Mouse (Mus musculus): ENCODE results near the gene Gm10134.

Gm10134 gene

GRCm38 (mm10) chr2:28532938-28533771, 27.3 kb downstream of the Gm10134 start:
- peak; percentile 78 to 85 for DNase-seq

- peak in 1 of 2 experiments; percentile 45 for DNase-seq
Observed at GRCm38 (mm10) chr2:28533901-28534435, 28.1 kb downstream of the Gm10134 start.

DNA sequence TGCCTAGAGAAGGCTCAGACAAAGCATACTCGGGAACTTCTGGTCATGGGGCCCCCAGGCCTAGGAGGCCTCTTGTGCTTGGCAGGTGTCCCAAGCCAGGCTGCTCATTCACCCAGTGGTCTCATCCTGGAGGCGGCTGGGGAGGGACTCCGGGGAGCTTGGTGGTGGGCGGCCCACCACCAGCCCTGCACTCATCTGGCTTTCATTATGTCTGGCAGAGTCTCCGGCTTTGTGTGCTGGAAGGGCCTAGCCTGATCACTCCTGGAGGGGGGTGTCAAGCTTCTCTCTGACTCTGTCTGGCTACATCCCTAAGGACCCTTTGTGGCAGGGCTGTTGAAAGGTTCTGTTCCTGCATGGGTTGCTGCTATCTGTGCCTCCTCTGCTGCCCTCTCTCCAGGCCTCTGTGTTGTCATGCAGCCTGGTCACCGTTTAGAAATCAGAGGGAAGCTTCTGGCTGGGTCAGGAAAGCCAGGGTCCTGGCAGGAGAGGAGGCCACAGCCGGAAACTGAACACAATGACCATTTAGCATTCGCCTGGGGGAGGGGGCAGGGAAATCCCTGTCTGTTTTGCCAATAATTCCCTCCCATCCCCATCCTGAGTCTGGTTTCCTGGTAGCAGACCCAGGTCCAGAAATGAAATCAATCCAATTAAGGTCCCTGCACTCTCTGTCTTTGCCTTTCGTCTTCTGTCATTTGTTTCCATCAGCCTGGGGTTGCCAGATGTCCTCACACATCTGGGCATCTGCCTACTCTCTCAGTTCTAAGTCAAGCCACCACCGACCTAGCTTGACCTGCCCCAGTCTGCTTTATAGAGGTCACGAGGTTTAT, 28.8 kb downstream of the Gm10134 start:
- no peak for DNase-seq

GRCm38 (mm10) chr2:28535263-28535540, 29.3 kb downstream of the Gm10134 start:
- DNase-seq = peak; percentile 78 to 79

GRCm38 (mm10) chr2:28535650-28536049, 29.8 kb downstream of the Gm10134 start:
- DNase-seq = peak; percentile 83

- peak in 1 of 2 experiments; percentile 37 for DNase-seq
Observed at GRCm38 (mm10) chr2:28536166-28536565, 30.3 kb downstream of the Gm10134 start.

- DNase-seq = peak in 1 of 2 experiments; percentile 46
Observed at GRCm38 (mm10) chr2:28536766-28537633, 31.1 kb downstream of the Gm10134 start.

GRCm38 (mm10) chr2:28537634-28537920, 31.7 kb downstream of the Gm10134 start:
- no peak for DNase-seq

DNA sequence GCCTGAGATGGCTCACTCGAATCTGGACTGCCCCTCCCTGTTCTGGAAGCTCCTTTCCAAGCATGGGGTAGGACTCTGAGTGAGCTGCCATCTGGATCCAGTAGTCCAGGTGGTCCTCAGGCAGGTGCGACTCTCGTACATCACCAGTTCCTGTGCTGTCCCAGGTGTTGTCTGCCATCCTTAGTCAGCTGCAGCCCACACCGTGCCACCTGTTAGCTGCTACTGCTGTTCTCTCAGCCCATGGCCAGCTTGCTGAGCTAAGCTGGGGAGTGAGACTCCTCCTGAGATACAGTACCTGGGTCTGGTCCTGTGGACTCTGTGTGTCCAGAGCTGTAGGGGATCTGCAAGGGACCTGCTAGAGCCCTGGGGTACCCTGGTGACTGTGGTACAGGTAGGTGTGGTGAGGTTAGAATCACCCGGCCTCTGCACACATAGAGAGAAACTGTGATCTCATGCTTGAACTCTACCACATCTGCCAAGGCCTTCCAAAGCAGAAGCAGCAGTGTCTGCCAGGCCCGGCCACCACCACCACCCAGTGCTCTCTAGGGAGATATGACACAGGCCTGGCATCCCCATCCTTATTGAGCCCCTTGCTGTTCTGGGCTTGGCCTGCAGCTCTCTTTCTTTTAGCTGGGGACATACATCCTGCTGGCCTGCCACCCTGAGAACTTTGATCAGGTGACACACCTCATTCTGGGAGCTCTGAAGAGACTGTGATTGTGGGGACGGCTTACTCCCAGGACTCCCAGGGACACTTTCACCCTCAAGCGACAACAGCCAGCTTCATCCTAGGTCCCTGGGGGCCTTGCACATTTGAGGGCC, 32.3 kb downstream of the Gm10134 start:
- no peak for DNase-seq

- peak in 1 of 2 experiments; percentile 37 for DNase-seq
Observed at GRCm38 (mm10) chr2:28538817-28539128, 32.9 kb downstream of the Gm10134 start.

- DNase-seq = peak in 1 of 2 experiments; percentile 40
Observed at GRCm38 (mm10) chr2:28539206-28539605, 33.3 kb downstream of the Gm10134 start.

DNA sequence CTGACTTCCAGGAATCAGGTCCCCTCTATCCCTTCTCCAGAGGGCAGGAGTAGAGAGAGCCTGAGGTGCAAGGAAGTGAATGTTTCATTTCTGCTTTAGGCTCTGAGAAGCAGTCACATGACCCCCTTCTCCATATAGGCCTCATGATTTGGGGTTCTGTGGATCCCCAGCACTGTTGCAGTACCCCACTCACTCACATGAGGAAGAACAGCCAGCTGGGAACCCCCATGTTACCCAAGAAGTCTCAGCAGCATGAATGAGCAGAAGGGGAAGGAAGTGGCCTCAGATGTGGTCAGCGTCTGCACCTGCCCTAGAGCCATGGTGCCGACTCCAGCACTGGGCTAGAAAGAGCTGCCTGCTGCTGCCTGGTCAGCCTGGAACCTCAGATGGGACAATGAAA, 34.1 kb downstream of the Gm10134 start:
- DNase-seq = no peak

DNA sequence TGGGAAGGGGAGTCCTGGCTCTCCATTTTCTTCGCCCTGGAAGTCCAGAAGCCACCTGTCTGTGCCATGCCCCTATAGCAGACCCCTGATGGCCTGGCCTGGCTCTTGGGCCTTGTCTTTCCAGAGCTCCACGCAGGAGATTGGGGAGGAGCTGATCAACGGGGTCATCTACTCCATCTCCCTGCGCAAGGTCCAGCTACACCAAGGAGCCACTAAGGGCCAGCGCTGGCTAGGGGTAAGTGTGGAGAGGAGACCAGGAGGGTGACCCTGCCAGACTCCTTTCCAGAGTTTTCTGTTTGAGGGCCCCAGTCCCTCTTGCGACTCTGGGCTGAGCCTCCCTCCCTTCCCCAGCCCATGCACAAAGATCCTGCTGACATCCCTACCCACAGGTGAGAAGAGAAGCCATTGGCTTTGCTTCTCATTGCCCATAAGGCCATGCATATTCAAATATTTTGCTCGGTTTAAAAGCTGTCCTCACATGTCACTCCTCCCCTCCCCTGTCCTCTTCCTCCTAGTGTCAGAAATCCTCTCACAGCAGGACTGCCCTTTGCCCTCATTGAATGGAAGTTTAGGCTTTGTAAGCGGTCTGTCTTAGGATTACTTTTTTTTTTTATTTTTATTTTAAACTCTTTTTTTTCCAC, 34.8 kb downstream of the Gm10134 start:
- DNase-seq = no peak

- peak; percentile 96 for DNase-seq
Observed at GRCm38 (mm10) chr2:28543894-28544293, 38.0 kb downstream of the Gm10134 start.

DNA sequence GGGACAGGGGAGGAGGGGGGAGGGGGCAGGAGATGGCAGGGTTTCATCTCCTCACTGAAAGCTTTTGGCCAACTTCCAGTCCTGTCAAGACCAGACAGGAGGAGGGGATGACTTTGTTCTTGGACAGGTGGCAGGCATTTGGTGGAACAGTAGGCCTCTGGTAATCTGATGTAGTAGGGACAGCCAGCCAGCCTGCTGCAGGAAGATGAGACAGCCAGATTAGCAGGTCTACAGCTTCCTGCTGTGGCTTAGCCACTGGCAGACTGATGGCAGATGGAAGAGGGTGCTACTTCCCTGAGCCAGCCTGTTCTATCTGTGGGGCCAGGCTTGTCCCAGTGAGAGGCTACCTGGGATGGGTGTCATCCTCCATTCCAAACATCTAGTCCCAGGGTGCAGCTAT, 40.1 kb downstream of the Gm10134 start:
- peak; percentile 64 to 71 for DNase-seq

GRCm38 (mm10) chr2:28546560-28546959, 40.7 kb downstream of the Gm10134 start:
- DNase-seq = no peak

GRCm38 (mm10) chr2:28547237-28548172, 41.6 kb downstream of the Gm10134 start:
- peak; percentile 87 to 92 for DNase-seq

DNA sequence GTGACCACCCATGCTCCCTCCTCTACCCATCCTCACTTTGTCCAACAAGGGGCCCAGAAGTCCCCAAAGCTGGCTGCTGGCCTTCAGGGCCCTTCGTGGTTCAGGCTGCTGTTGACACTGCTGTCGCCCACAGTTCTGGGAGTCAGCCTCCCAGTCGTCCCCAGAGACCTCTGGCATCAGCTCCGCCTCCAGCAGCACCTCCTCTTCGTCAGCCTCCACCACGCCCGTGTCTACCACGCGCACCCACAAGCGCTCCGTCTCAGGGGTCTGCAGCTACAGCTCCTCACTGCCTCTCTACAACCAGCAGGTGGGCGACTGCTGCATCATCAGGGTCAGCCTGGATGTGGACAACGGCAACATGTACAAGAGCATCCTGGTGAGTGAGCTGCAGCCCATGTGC, 43.3 kb downstream of the Gm10134 start:
- no peak for DNase-seq

- DNase-seq = no peak
Observed at GRCm38 (mm10) chr2:28552301-28552700, 46.4 kb downstream of the Gm10134 start.

All from cerebellum, postnatal 36 days (tissue).